Mouse (Mus musculus): ENCODE measurements at regions not wholly inside any gene's neighbourhood (a gene's known extent, or its start where the extent isn't known, plus 50 kb on each side); places are given as distances from the start of the nearest gene placed in this dataset.

- H3K27ac ChIP-seq (ENCODE audit: low read depth, low read length), result no peak overlapping the region
- 93% methylated on average over 8 of the region's 8 CpGs for WGBS
- no peak for ATAC-seq (ENCODE audit: insufficient read depth, low FRiP score, low TSS enrichment)
Observed at GRCm38 (mm10) chr3:131886984-131887383, 198.1 kb upstream of the Dkk2 start.

GRCm38 (mm10) chr3:131887670-131888069 is 197.4 kb upstream of the Dkk2 start:
- no peaks in the 10 kb centered on the region for H3K4me1 ChIP-seq (ENCODE audit: control insufficient read depth, insufficient read depth, low read length)
- no peaks in the 10 kb centered on the region for H3K27me3 ChIP-seq (ENCODE audit: control insufficient read depth, insufficient read depth, low read length)
- no peak overlapping the region for H3K27ac ChIP-seq (ENCODE audit: low read depth, low read length)
- no peaks in the 10 kb centered on the region for H3K36me3 ChIP-seq (ENCODE audit: control insufficient read depth, insufficient read depth, low read length)
- no peak overlapping the region for H3K9ac ChIP-seq (ENCODE audit: low read length)
- no peak for DNase-seq (ENCODE audit: low spot score)
- H3K9me3 ChIP-seq (ENCODE audit: control insufficient read depth, low read length), result no peaks in the 10 kb centered on the region
- H3K4me3 ChIP-seq (ENCODE audit: low read depth, low read length), result no peak overlapping the region
- no peak overlapping the region for H3K4me2 ChIP-seq (ENCODE audit: low read depth)
- ATAC-seq (ENCODE audit: insufficient read depth, low FRiP score, low TSS enrichment), result no peak
- WGBS, result 83% methylated on average over 4 of the region's 4 CpGs

More at GRCm38 (mm10) chr3:131886984-131887383, 198.1 kb upstream of the Dkk2 start:
- no peak for DNase-seq (ENCODE audit: low spot score)
- no peak overlapping the region for H3K4me2 ChIP-seq (ENCODE audit: low read depth)
- H3K4me3 ChIP-seq (ENCODE audit: low read depth, low read length), result no peak overlapping the region
- H3K9ac ChIP-seq (ENCODE audit: low read length), result no peak overlapping the region
- H3K4me1 ChIP-seq (ENCODE audit: control insufficient read depth, insufficient read depth, low read length), result no peaks in the 10 kb centered on the region
- H3K9me3 ChIP-seq (ENCODE audit: control insufficient read depth, low read length), result no peaks in the 10 kb centered on the region
- no peaks in the 10 kb centered on the region for H3K27me3 ChIP-seq (ENCODE audit: control insufficient read depth, insufficient read depth, low read length)
- no peaks in the 10 kb centered on the region for H3K36me3 ChIP-seq (ENCODE audit: control insufficient read depth, insufficient read depth, low read length)

GRCm38 (mm10) chr3:131891941-131892340 is 193.2 kb upstream of the Dkk2 start:
- Histone ChIP-seq H3K4me2 (ENCODE audit: low read depth) (no peak overlapping the region), H3K27me3 (ENCODE audit: control insufficient read depth, insufficient read depth, low read length) (no peaks in the 10 kb centered on the region), H3K4me3 (ENCODE audit: low read depth, low read length) (no peak overlapping the region), H3K9ac (ENCODE audit: low read length) (no peak overlapping the region), H3K27ac (ENCODE audit: low read depth, low read length) (no peak overlapping the region), H3K9me3 (ENCODE audit: control insufficient read depth, low read length) (no peaks in the 10 kb centered on the region), H3K36me3 (ENCODE audit: control insufficient read depth, insufficient read depth, low read length) (no peaks in the 10 kb centered on the region), H3K4me1 (ENCODE audit: control insufficient read depth, insufficient read depth, low read length) (no peaks in the 10 kb centered on the region)
- WGBS, result 91% methylated on average over 7 of the region's 7 CpGs
- DNase-seq (ENCODE audit: low spot score) (no peak), ATAC-seq (ENCODE audit: insufficient read depth, low FRiP score, low TSS enrichment) (no peak)

GRCm38 (mm10) chr3:131893061-131893804 is 191.9 kb upstream of the Dkk2 start:
- DNase-seq (ENCODE audit: low spot score) (no peak), ATAC-seq (ENCODE audit: insufficient read depth, low FRiP score, low TSS enrichment) (no peak)
- Histone ChIP-seq H3K36me3 (ENCODE audit: control insufficient read depth, insufficient read depth, low read length) (no peaks in the 10 kb centered on the region), H3K27me3 (ENCODE audit: control insufficient read depth, insufficient read depth, low read length) (no peaks in the 10 kb centered on the region), H3K4me2 (ENCODE audit: low read depth) (no peak overlapping the region), H3K4me3 (ENCODE audit: low read depth, low read length) (no peak overlapping the region), H3K27ac (ENCODE audit: low read depth, low read length) (no peak overlapping the region), H3K9me3 (ENCODE audit: control insufficient read depth, low read length) (no peaks in the 10 kb centered on the region), H3K4me1 (ENCODE audit: control insufficient read depth, insufficient read depth, low read length) (no peaks in the 10 kb centered on the region), H3K9ac (ENCODE audit: low read length) (no peak overlapping the region)
- WGBS, result 83% methylated on average over 16 of the region's 16 CpGs

DNA sequence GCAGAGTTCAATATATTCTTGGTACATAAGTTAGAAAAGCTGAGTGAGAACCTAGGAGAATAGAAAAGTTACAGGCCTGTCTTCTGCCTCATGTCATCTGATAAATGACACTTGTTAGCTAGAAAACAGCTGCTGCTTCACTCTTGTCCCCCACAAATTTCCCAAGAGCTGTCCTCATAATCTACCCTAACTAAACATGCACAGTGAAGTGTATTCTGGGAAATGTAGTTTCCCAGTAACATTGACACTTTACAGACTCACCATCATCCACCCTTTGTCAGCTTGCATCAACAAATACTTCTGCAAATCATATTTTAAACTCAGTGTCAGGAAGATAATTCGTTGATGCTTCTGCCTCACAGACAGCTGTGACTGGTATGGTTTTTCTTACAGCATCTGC is 190.0 kb upstream of the Dkk2 start:
- no peaks in the 10 kb centered on the region for H3K4me1 ChIP-seq (ENCODE audit: control insufficient read depth, insufficient read depth, low read length)
- no peak for DNase-seq (ENCODE audit: low spot score)
- H3K4me3 ChIP-seq (ENCODE audit: low read depth, low read length), result no peak overlapping the region
- no peak overlapping the region for H3K27ac ChIP-seq (ENCODE audit: low read depth, low read length)
- no peaks in the 10 kb centered on the region for H3K9me3 ChIP-seq (ENCODE audit: control insufficient read depth, low read length)
- 61% methylated on average over 1 of the region's 1 CpGs for whole genome bisulfite sequencing
- no peaks in the 10 kb centered on the region for H3K27me3 ChIP-seq (ENCODE audit: control insufficient read depth, insufficient read depth, low read length)
- no peak for ATAC-seq (ENCODE audit: insufficient read depth, low FRiP score, low TSS enrichment)
- no peaks in the 10 kb centered on the region for H3K36me3 ChIP-seq (ENCODE audit: control insufficient read depth, insufficient read depth, low read length)
- H3K4me2 ChIP-seq (ENCODE audit: low read depth), result no peak overlapping the region
- H3K9ac ChIP-seq (ENCODE audit: low read length), result no peak overlapping the region

- no peak for DNase-seq (ENCODE audit: low spot score)
- Histone ChIP-seq H3K27me3 (ENCODE audit: control insufficient read depth, insufficient read depth, low read length) (no peaks in the 10 kb centered on the region), H3K9me3 (ENCODE audit: control insufficient read depth, low read length) (no peaks in the 10 kb centered on the region), H3K4me1 (ENCODE audit: control insufficient read depth, insufficient read depth, low read length) (no peaks in the 10 kb centered on the region), H3K9ac (ENCODE audit: low read length) (no peak overlapping the region), H3K36me3 (ENCODE audit: control insufficient read depth, insufficient read depth, low read length) (no peaks in the 10 kb centered on the region), H3K4me2 (ENCODE audit: low read depth) (no peak overlapping the region), H3K4me3 (ENCODE audit: low read depth, low read length) (no peak overlapping the region), H3K27ac (ENCODE audit: low read depth, low read length) (no peak overlapping the region)
- WGBS, result 83% methylated on average over 6 of the region's 6 CpGs
- ATAC-seq (ENCODE audit: insufficient read depth, low FRiP score, low TSS enrichment), result no peak
Observed at GRCm38 (mm10) chr3:131913534-131913933, 171.6 kb upstream of the Dkk2 start.

- H3K9ac ChIP-seq (ENCODE audit: low read length), result no peak overlapping the region
- H3K36me3 ChIP-seq (ENCODE audit: control insufficient read depth, insufficient read depth, low read length), result no peaks in the 10 kb centered on the region
- H3K27ac ChIP-seq (ENCODE audit: low read depth, low read length), result no peak overlapping the region
- H3K4me2 ChIP-seq (ENCODE audit: low read depth), result no peak overlapping the region
- H3K4me1 ChIP-seq (ENCODE audit: control insufficient read depth, insufficient read depth, low read length), result no peaks in the 10 kb centered on the region
- ATAC-seq (ENCODE audit: insufficient read depth, low FRiP score, low TSS enrichment), result no peak
- 85% methylated on average over 3 of the region's 3 CpGs for WGBS
- no peak for DNase-seq (ENCODE audit: low spot score)
- H3K9me3 ChIP-seq (ENCODE audit: control insufficient read depth, low read length), result no peaks in the 10 kb centered on the region
- H3K4me3 ChIP-seq (ENCODE audit: low read depth, low read length), result no peak overlapping the region
- H3K27me3 ChIP-seq (ENCODE audit: control insufficient read depth, insufficient read depth, low read length), result no peaks in the 10 kb centered on the region
Observed at GRCm38 (mm10) chr3:131914372-131914771, 170.7 kb upstream of the Dkk2 start.

DNA sequence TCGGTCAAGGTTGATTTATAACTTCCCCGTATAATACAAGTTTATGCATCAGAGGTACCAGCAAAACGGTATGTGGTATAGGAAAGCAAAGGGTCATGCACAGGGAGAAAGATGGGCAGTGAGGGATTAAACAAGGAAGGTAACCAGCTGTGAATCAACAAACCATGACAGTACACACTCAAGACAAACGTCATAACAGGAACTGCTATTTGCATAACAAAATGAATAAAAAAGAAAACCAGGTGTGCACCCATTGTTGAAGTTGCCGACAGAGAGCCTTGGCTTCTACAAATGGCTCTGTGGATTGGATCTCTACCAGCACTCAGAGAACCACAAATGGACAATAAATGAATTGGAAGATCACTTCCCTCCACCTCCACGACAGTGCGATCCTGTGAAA is 170.1 kb upstream of the Dkk2 start:
- Histone ChIP-seq H3K27me3 (ENCODE audit: control insufficient read depth, insufficient read depth, low read length) (no peaks in the 10 kb centered on the region), H3K27ac (ENCODE audit: low read depth, low read length) (no peak overlapping the region), H3K9me3 (ENCODE audit: control insufficient read depth, low read length) (no peaks in the 10 kb centered on the region), H3K4me3 (ENCODE audit: low read depth, low read length) (no peak overlapping the region), H3K4me2 (ENCODE audit: low read depth) (no peak overlapping the region), H3K36me3 (ENCODE audit: control insufficient read depth, insufficient read depth, low read length) (no peaks in the 10 kb centered on the region), H3K4me1 (ENCODE audit: control insufficient read depth, insufficient read depth, low read length) (no peaks in the 10 kb centered on the region), H3K9ac (ENCODE audit: low read length) (no peak overlapping the region)
- DNase-seq (ENCODE audit: low spot score) (no peak), ATAC-seq (ENCODE audit: insufficient read depth, low FRiP score, low TSS enrichment) (no peak)
- WGBS, result 68% methylated on average over 7 of the region's 7 CpGs

DNA sequence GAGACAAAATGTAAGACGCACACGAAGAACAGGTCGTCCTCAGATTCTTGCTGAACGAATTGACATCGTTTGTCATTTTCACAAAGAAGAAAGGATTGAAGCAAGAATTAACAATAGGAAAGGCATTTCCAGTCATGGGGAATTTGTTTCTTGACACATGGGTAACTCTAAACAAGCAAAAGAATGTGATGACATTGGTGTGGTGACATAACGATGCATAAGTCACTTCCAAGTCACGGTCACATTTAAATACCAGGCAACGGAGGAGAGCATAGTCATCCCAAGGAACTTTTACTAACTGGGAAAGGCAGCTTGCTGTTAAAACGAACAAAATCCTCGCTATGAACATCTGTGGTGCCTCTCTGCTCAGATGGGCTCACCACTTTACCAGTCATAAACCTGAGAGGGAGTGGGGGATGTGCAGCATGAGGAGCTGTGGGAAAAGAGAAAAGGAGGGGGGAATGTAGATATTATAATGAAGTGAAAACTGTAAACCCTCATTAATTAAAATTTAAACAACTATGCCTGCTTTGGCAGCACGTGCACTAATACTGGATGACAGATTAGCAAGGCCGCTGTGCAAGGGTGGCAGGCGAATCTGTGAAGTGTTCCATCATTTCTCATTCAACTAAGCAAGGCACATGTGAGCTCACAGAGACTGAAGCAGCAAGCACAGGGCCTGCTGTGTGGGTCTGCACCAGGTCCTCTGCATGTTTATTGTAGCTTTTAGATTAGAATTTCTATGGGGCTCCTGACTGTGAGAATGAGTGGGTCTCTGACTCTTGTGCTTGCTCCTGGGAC is 167.2 kb upstream of the Dkk2 start:
- ATAC-seq (ENCODE audit: insufficient read depth, low FRiP score, low TSS enrichment) (no peak), DNase-seq (ENCODE audit: low spot score) (no peak)
- Histone ChIP-seq H3K9me3 (ENCODE audit: control insufficient read depth, low read length) (no peaks in the 10 kb centered on the region), H3K4me1 (ENCODE audit: control insufficient read depth, insufficient read depth, low read length) (no peaks in the 10 kb centered on the region), H3K27ac (ENCODE audit: low read depth, low read length) (no peak overlapping the region), H3K27me3 (ENCODE audit: control insufficient read depth, insufficient read depth, low read length) (no peaks in the 10 kb centered on the region), H3K4me2 (ENCODE audit: low read depth) (no peak overlapping the region), H3K9ac (ENCODE audit: low read length) (no peak overlapping the region), H3K36me3 (ENCODE audit: control insufficient read depth, insufficient read depth, low read length) (no peaks in the 10 kb centered on the region), H3K4me3 (ENCODE audit: low read depth, low read length) (no peak overlapping the region)
- 59% methylated on average over 13 of the region's 13 CpGs for WGBS
